Mouse (Mus musculus) MEL (cell line): ENCODE data around the gene Peli2. TPM values are rescaled to one million over a fixed set of nuclear protein-coding genes. Genes with fewer than 3 reads are reported as not detected.

ENCODE experiments used
- DNase-seq: peaks from one replicate; pipeline ENCODE4 v3.0.0; 2011; ENCODE audit warnings: low read depth, low spot score
- H3K27ac ChIP-seq: 2 replicates; pipeline ENCODE4 v1.5.1; 2012; ENCODE audit warnings: low read depth, mild to moderate bottlenecking, control low read depth, low read length, moderate library complexity; ENCODE audit not compliant: control insufficient read depth
- H3K27me3 ChIP-seq, 2 experiments: fragments of 150-350 bp in 1 of 2; sonication (generic) in 1 of 2; 2 replicates each; pipeline ENCODE4 v1.6.1; 2012; ENCODE audit warnings: low read length in 2 of 2, mild to moderate bottlenecking in 2 of 2, improper control_type of control experiment in 1 of 2, moderate library complexity in 1 of 2; ENCODE audit not compliant: insufficient read depth in 2 of 2, control insufficient read depth in 1 of 2
- H3K36me3 ChIP-seq, 2 experiments: 2 replicates each; pipeline ENCODE4 v1.6.1; 2012 to 2014; ENCODE audit warnings: low read length in 2 of 2, improper control_type of control experiment in 1 of 2, inconsistent platforms in 1 of 2, mild to moderate bottlenecking in 1 of 2; ENCODE audit not compliant: insufficient read depth in 2 of 2, control insufficient read depth in 1 of 2
- H3K4me1 ChIP-seq, 2 experiments: fragments of 150-350 bp in 1 of 2; sonication (generic) in 1 of 2; 2 replicates each; pipeline ENCODE4 v1.6.1; 2012; ENCODE audit warnings: low read length in 2 of 2, improper control_type of control experiment in 1 of 2, mild to moderate bottlenecking in 1 of 2; ENCODE audit not compliant: insufficient read depth in 2 of 2, control insufficient read depth in 1 of 2
- H3K4me3 ChIP-seq, 2 experiments: fragments of 150-350 bp in 1 of 2; sonication (generic) in 1 of 2; 2 replicates each; pipeline ENCODE4 v1.5.1; 2012; ENCODE audit warnings: low read depth in 2 of 2, low read length in 2 of 2, mild to moderate bottlenecking in 2 of 2, moderate library complexity in 2 of 2, control low read depth in 1 of 2, improper control_type of control experiment in 1 of 2; ENCODE audit not compliant: control insufficient read depth in 1 of 2, insufficient read depth in 1 of 2
- H3K79me2 ChIP-seq: 2 replicates; pipeline ENCODE4 v1.6.1; 2012; ENCODE audit warnings: mild to moderate bottlenecking, low read length, moderate library complexity; ENCODE audit not compliant: control insufficient read depth, poor library complexity, insufficient read depth
- H3K9ac ChIP-seq: 2 replicates; pipeline ENCODE4 v1.6.1; 2012; ENCODE audit warnings: low read depth, mild to moderate bottlenecking, control low read depth, low read length, moderate library complexity; ENCODE audit not compliant: control insufficient read depth, poor library complexity, severe bottlenecking
- H3K9me3 ChIP-seq: fragments of 150-350 bp; sonication (generic); replicated peaks from 2 replicates; pipeline ENCODE4 v1.6.1; 2012; ENCODE audit warnings: mild to moderate bottlenecking, low read length, improper control_type of control experiment, moderate library complexity; ENCODE audit not compliant: insufficient read depth
- CHD1 ChIP-seq: IDR thresholded peaks from 2 replicates; pipeline ENCODE4 v1.6.1; 2012; ENCODE audit warnings: low read depth, mild to moderate bottlenecking, inconsistent platforms, low read length, improper control_type of control experiment
- E2F4 ChIP-seq: IDR thresholded peaks from 2 replicates; pipeline ENCODE4 v1.6.1; 2011; ENCODE audit warnings: low read depth, low read length, improper control_type of control experiment, borderline replicate concordance
- ELF1 ChIP-seq: IDR thresholded peaks from 2 replicates; pipeline ENCODE4 v1.6.1; 2014; ENCODE audit warnings: low read depth, mild to moderate bottlenecking, inconsistent platforms, low read length, improper control_type of control experiment, moderate library complexity
- EP300 ChIP-seq, 2 experiments: IDR thresholded peaks; 2 replicates each; pipeline ENCODE4 v1.6.1; 2011; ENCODE audit warnings: improper control_type of control experiment in 2 of 2, low read length in 2 of 2, low read depth in 1 of 2, mild to moderate bottlenecking in 1 of 2
- KAT2A ChIP-seq: conservative IDR thresholded peaks from 2 replicates; pipeline ENCODE4 v1.6.1; 2012; ENCODE audit warnings: low read depth, low read length, improper control_type of control experiment, inconsistent platforms
- MAFK ChIP-seq: IDR thresholded peaks from 2 replicates; pipeline ENCODE4 v1.6.1; 2011; ENCODE audit warnings: low read depth, mild to moderate bottlenecking, low read length, improper control_type of control experiment, borderline replicate concordance
- MEF2A ChIP-seq: IDR thresholded peaks from 2 replicates; pipeline ENCODE4 v1.6.1; 2014; ENCODE audit warnings: low read depth, mild to moderate bottlenecking, inconsistent platforms, low read length, improper control_type of control experiment; ENCODE audit not compliant: poor library complexity, insufficient replicate concordance, severe bottlenecking; ENCODE audit errors: extremely low read depth
- NRF1 ChIP-seq: IDR thresholded peaks from 2 replicates; pipeline ENCODE4 v1.6.1; 2014; ENCODE audit warnings: low read depth, mild to moderate bottlenecking, inconsistent platforms, low read length, improper control_type of control experiment, moderate library complexity; ENCODE audit not compliant: poor library complexity, insufficient read depth, severe bottlenecking
- POLR2A ChIP-seq, 2 experiments: IDR thresholded peaks; 2 replicates each; pipeline ENCODE4 v1.6.1; 2011 to 2012; ENCODE audit warnings: low read length in 2 of 2, mild to moderate bottlenecking in 2 of 2, control low read depth in 1 of 2, improper control_type of control experiment in 1 of 2, low read depth in 1 of 2, moderate library complexity in 1 of 2; ENCODE audit not compliant: control insufficient read depth in 1 of 2, insufficient read depth in 1 of 2, poor library complexity in 1 of 2
- POLR2AphosphoS2 ChIP-seq: IDR thresholded peaks from 2 replicates; pipeline ENCODE4 v1.6.1; 2011; ENCODE audit warnings: low read length, improper control_type of control experiment
- POLR2AphosphoS5 ChIP-seq: IDR thresholded peaks from 2 replicates; pipeline ENCODE4 v1.6.1; 2012; ENCODE audit warnings: low read depth, borderline replicate concordance, mild to moderate bottlenecking, inconsistent platforms, low read length, moderate library complexity, mixed read lengths
- RCOR1 ChIP-seq: IDR thresholded peaks from 2 replicates; pipeline ENCODE4 v1.6.1; 2012; ENCODE audit warnings: low read depth, mild to moderate bottlenecking, inconsistent platforms, low read length, improper control_type of control experiment
- TAL1 ChIP-seq: IDR thresholded peaks from 2 replicates; pipeline ENCODE4 v1.6.1; 2012; ENCODE audit warnings: mild to moderate bottlenecking, inconsistent platforms, low read length, moderate library complexity, mixed read lengths
- TBP ChIP-seq: IDR thresholded peaks from 2 replicates; pipeline ENCODE4 v1.8.0; 2011; ENCODE audit warnings: low read depth, low read length, improper control_type of control experiment
- USF1 ChIP-seq: IDR thresholded peaks from 2 replicates; pipeline ENCODE4 v1.6.1; 2014; ENCODE audit warnings: low read depth, mild to moderate bottlenecking, inconsistent platforms, low read length, improper control_type of control experiment, moderate library complexity
- USF2 ChIP-seq, 2 experiments: IDR thresholded peaks; 2 replicates each; pipeline ENCODE4 v1.6.1; 2011 to 2012; ENCODE audit warnings: improper control_type of control experiment in 2 of 2, low read length in 2 of 2, borderline replicate concordance in 1 of 2, inconsistent platforms in 1 of 2, low read depth in 1 of 2, mild to moderate bottlenecking in 1 of 2; ENCODE audit not compliant: insufficient read depth in 1 of 2
- ZNF384 ChIP-seq: IDR thresholded peaks from 2 replicates; pipeline ENCODE4 v1.6.1; 2012; ENCODE audit warnings: low read depth, mild to moderate bottlenecking, inconsistent platforms, low read length, improper control_type of control experiment
- polyA plus RNA-seq, 2 experiments: library from polyadenylated mRNA; stranded (reverse) in 1 of 2; unstranded in 1 of 2; fragments of >175 nt in 1 of 2; fragments of >200 nt in 1 of 2; gene quantifications; 2 replicates each; pipeline versions ENCODE4 v1.2.1 to v1.2.4; 2012; ENCODE audit warnings: low replicate concordance in 2 of 2, low read depth in 1 of 2; ENCODE audit not compliant: insufficient read length in 2 of 2, insufficient read depth in 1 of 2, missing spikeins in 1 of 2
- total RNA-seq: library from RNA; depleted of rRNA; stranded (reverse); fragments of 300-350 nt; gene quantifications from 2 replicates; pipeline ENCODE4 v1.2.3, GENCODE M21; 2012

Peli2 gene
- total and polyA plus RNA-seq, 3 experiments, result not detected

- Histone ChIP-seq H3K79me2 (no peaks in the 10 kb centered on the region), H3K27ac (no peak overlapping the region), H3K36me3 (no peaks in the 10 kb centered on the region), H3K9ac (no peak overlapping the region), H3K27me3 (no peaks in the 10 kb centered on the region), H3K4me3 (no peak overlapping the region), H3K9me3 (no peaks in the 10 kb centered on the region), H3K4me1 (no peaks in the 10 kb centered on the region)
- DNase-seq, result no peak
- TF ChIP-seq POLR2A (IDR thresholded peaks at IDR 0.05; ENCODE audit: control insufficient read depth in 1 of 2, insufficient read depth in 1 of 2, low read depth in 1 of 2, low read length in 2 of 2, poor library complexity in 1 of 2) (no peak), TBP (no peak)
Measured at GRCm38 (mm10) chr14:48143141-48143540, 22.5 kb downstream of the Peli2 start.

GRCm38 (mm10) chr14:48144330-48144729 is 23.7 kb downstream of the Peli2 start:
- Histone ChIP-seq H3K79me2 (no peaks in the 10 kb centered on the region), H3K9me3 (no peaks in the 10 kb centered on the region), H3K4me3 (no peak overlapping the region), H3K36me3 (no peaks in the 10 kb centered on the region), H3K9ac (no peak overlapping the region), H3K27ac (no peak overlapping the region), H3K27me3 (no peaks in the 10 kb centered on the region), H3K4me1 (no peaks in the 10 kb centered on the region)
- TF ChIP-seq E2F4, result no peak
- TF ChIP-seq NRF1, result no peak
- TF ChIP-seq MEF2A, result no peak
- no peak for TF ChIP-seq CHD1
- no peak for TF ChIP-seq MAFK
- no peak for TF ChIP-seq ZNF384
- TF ChIP-seq KAT2A, result no peak
- TF ChIP-seq USF1, result no peak
- TF ChIP-seq EP300 (IDR thresholded peaks at IDR 0.05; ENCODE audit: low read depth in 1 of 2, low read length in 2 of 2), result no peak
- no peak for TF ChIP-seq POLR2A (IDR thresholded peaks at IDR 0.05; ENCODE audit: control insufficient read depth in 1 of 2, insufficient read depth in 1 of 2, low read depth in 1 of 2, low read length in 2 of 2, poor library complexity in 1 of 2)
- TF ChIP-seq TAL1, result no peak
- TF ChIP-seq USF2 (IDR thresholded peaks at IDR 0.05; ENCODE audit: borderline replicate concordance in 1 of 2, insufficient read depth in 1 of 2, low read depth in 1 of 2, low read length in 2 of 2), result no peak
- TF ChIP-seq ELF1, result no peak
- no peak for TF ChIP-seq POLR2AphosphoS2
- no peak for TF ChIP-seq RCOR1
- TF ChIP-seq POLR2AphosphoS5, result no peak
- DNase-seq, result no peak
